Mouse (Mus musculus): ENCODE results near the gene Asxl1.
"Not testable (repeated sequence)": the region's sequence is repeated elsewhere in the genome, so short reads cannot be mapped to it uniquely, and the experiment has no call there.

The Asxl1 gene

DNA sequence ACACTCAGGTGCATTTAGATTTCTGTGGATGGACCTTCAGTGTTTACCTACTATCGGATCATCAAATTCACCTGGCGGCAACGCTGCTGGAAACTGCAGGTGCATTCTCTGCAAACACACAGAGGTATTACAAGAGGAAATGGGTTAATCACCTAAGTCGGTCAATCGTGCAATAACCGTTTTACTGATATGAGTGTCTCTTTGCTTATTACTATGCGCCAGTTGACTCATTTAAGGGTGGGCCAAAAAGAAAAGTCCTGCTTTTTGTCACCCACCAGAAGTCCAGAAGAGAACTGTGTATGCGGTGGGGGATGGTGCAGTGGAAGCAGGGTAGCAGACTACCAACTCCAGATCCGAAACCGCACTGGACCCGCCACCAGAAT lies 567 bp upstream of the Asxl1 start:
- DNase-seq (ENCODE audit: low spot score), result no peak

GRCm38 (mm10) chr2:153346221-153347182 lies 873 bp downstream of the Asxl1 start:
- peak; percentile 48 for DNase-seq (ENCODE audit: low spot score)

DNA sequence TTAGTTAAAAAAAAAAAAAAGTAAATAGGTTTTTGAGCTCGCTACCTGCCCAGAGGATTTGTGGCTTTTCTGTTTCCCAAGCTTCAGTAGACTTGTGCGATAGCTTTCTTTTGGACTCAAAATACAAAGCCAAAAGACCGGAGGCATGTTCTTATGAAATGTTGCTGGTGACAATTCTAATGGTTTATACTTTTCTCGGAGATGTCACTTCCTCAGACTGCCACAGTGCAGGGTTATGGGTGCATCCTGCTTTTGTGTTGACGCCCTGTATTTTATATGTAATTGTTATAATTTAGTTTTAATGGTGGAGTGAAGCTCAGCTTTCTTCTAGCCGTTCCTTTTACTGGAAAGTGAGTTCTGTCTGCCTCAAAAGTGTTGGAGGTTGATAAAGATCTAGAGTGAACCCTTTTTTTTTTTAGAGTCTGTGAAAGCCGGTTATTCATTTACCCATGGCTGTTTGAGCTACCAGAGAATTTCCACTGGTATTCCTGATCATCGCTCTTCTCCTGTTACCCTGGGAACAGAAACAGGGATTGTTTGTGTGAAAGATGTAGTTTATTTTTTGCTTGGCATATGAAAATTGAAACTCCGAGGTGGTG lies 1.7 kb downstream of the Asxl1 start:
- peak; percentile 53 for DNase-seq (ENCODE audit: low spot score)

GRCm38 (mm10) chr2:153348100-153348831 lies 2.6 kb downstream of the Asxl1 start:
- DNase-seq (ENCODE audit: low spot score), result peak; percentile 36

- peak; percentile 60 for DNase-seq (ENCODE audit: low spot score)
These were observed 5.0 kb downstream of the Asxl1 start for GRCm38 (mm10) chr2:153350552-153351181.

- DNase-seq (ENCODE audit: low spot score), result no peak
These were observed 9.0 kb downstream of the Asxl1 start for GRCm38 (mm10) chr2:153354648-153355047.

DNA sequence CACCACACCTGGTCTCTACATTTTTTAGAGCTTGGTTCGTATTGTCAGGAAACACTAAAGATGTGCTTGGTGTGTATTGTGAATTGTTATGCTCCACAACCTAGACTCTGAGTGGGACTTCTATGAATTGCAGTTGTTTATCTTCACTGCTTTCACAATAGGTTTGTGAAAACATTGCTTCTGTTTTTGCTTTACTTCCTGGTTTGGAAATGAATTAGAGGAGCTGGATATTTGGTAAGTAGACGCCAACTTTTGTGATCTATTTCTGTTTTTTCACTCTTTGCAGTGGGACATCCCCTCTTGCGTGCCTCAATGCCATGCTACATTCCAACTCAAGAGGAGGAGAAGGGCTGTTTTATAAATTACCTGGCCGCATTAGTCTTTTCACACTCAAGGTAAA lies 11.2 kb downstream of the Asxl1 start:
- DNase-seq (ENCODE audit: low spot score), result no peak

GRCm38 (mm10) chr2:153361101-153361710 lies 15.6 kb downstream of the Asxl1 start:
- DNase-seq (ENCODE audit: low spot score), result no peak

- DNase-seq (ENCODE audit: low spot score), result not testable (repeated sequence)
These were observed 18.9 kb downstream of the Asxl1 start for GRCm38 (mm10) chr2:153364531-153364930.

DNA sequence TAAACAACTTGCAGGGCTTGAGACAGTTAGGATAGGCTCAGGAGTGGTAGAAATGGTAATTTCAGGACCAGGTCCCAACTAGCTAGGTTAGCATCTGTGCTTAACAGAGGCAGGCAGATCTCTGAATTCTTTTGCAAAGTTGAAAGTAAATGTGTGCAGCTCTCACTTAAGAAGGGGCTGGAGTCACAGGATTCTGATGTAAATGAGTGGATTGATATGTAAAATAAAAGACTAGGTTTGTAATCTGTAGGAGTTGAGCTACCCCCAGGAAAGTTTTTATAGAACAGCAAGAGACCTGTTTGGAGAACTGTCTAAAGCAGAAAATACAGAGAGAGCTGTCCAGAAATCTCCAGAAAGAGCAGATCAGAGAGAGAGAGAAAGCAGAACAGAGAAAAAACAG lies 25.2 kb downstream of the Asxl1 start:
- no peak for DNase-seq (ENCODE audit: low spot score)

DNA sequence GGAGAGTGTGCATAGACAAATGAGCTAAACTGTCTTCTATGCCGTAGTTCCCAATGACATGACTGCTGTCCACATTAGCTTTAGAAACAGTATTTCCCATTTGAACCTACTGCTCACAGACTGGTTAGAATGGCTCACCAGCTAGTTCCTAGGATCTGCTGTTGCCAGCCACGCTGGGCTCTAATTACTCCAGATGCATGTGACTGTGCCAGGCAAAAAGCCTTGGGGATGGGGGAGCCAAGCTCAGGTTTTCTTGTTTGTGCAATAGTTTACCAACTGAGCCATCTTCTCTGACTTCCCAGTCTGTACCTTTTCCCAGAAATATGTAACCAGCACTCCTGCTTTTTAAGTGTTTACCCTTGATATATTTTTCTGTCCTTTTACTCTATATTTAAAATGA lies 29.8 kb downstream of the Asxl1 start:
- DNase-seq (ENCODE audit: low spot score), result no peak

- DNase-seq (ENCODE audit: low spot score), result peak; percentile 23
These were observed 34.9 kb downstream of the Asxl1 start for GRCm38 (mm10) chr2:153380479-153380878.

GRCm38 (mm10) chr2:153389831-153390230 lies 44.2 kb downstream of the Asxl1 start:
- DNase-seq (ENCODE audit: low spot score), result no peak

GRCm38 (mm10) chr2:153393045-153393444 lies 47.4 kb downstream of the Asxl1 start:
- DNase-seq (ENCODE audit: low spot score), result no peak

DNA sequence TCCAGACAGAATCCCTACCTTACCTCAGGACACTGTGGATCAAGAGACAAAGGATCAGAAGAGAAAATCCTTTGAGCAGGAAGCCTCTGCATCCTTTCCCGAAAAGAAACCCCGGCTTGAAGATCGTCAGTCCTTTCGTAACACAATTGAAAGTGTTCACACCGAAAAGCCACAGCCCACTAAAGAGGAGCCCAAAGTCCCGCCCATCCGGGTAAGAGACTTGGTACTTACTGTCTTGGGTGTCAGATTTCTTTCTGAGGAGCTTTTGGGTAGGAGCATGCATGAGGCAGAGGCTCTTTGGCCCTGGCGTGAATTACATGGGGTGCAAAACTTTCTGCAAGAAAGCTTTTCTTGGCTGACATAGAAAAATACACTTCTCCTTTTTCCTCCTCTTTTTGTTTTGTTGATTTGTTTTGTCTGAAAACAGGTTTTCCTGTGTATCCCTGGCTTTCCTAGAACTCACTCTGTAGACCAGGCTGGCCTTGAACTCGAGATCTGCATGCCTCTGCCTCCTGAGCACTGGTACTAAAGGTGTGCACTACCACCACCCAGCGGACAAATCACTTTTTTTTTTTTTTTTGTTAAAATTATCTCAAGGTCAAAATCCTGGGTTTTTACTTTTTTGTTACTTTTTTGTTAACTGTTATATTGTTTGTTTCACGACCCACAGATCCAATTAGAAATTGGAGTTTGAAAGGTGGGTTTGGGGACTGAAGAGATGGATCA lies 52.3 kb downstream of the Asxl1 start:
- no peak for DNase-seq (ENCODE audit: low spot score)

GRCm38 (mm10) chr2:153399166-153399565 lies 53.5 kb downstream of the Asxl1 start:
- no peak for DNase-seq (ENCODE audit: low spot score)

DNA sequence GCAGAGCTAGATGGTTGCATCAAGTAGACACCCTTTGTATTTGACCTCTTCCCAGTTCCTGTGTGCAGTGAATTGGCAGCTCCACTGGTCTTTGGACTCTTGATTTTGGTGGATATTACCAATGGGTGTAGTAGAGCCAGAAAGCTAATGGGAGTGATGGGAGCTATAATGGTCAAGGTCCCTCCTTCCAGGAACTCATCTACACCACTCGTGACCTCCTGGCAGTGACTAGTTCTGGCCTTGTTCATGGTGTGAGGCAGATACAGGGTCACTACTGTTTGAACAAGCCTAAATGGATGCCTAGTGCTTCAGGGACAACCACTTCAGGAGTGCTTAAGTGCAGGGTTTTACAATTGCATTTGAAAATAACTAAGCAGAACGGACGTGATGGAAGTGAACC lies 58.4 kb downstream of the Asxl1 start:
- no peak for DNase-seq (ENCODE audit: low spot score)

- no peak for DNase-seq (ENCODE audit: low spot score)
These were observed 59.3 kb downstream of the Asxl1 start for GRCm38 (mm10) chr2:153404882-153405281.

- DNase-seq (ENCODE audit: low spot score), result no peak
These were observed 61.3 kb downstream of the Asxl1 start for GRCm38 (mm10) chr2:153406882-153407281.

DNA sequence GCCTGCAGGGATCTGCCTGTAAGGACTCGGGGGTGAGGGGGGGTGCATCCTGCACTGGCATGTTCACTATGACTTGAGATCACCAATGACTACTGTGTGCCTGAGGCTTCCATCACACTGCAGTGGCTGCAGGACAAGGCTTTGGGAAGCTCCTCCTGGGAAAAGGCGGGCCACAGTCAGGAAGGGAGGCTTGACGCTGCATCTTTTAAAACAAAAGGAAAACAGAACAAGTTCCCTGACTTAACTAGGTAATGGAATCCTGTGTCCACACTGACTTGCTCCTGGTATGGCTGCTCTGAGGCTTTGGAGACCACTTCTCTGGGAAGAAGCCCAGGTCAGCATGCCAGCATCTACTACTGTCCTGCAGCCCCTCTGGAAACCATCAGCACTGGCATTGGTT lies 63.3 kb downstream of the Asxl1 start:
- DNase-seq (ENCODE audit: low spot score), result no peak

DNA sequence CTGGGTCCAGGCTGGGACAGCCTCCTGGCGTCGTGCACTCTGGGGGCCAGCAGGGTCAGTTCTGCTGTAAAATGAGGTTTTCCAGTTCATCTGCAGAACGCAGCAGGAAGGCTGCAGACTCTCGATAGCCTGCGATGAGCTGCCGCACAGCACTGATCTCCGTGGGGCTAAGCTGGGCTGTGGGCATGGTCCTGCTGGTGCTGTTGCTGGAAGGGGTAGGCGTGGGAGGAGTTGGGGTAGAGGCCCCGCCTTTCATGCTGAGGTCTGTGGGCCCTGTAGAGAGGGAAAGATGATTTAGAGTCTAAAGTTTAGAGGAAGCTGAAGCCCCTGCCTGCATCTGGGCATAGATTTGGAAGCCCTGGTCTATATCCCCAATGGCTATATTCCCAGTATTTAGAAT lies 65.9 kb downstream of the Asxl1 start:
- no peak for DNase-seq (ENCODE audit: low spot score)
